Mouse (Mus musculus) stomach, postnatal 0 days (tissue): Measurements from ENCODE around the gene Wrap53. TPM values are rescaled to one million over a fixed set of nuclear protein-coding genes. Genes with fewer than 3 reads are reported as not detected.

Experiments used
- ATAC-seq: fragments of 200-750 bp; cut with Nextera tagmentation; 2 replicates; pipeline ENCODE4 v1.8.0; 2017; ENCODE audit not compliant: low FRiP score, low TSS enrichment
- DNase-seq: peaks from one replicate; pipeline ENCODE4 v3.0.0-alpha.2; 2016; ENCODE audit warnings: low spot score
- H3K27ac ChIP-seq: fragments of 300-500 bp; sonication (generic); replicated peaks from 2 replicates; pipeline ENCODE4 v1.5.1; 2014; ENCODE audit warnings: mild to moderate bottlenecking, control low read depth
- H3K27me3 ChIP-seq: fragments of 300-500 bp; sonication (generic); 2 replicates; pipeline ENCODE4 v1.6.1; 2014; ENCODE audit warnings: low read length; ENCODE audit not compliant: control insufficient read depth, insufficient read depth
- H3K36me3 ChIP-seq: fragments of 300-500 bp; sonication (generic); 2 replicates; pipeline ENCODE4 v1.6.1; 2014; ENCODE audit warnings: low read length, mixed read lengths; ENCODE audit not compliant: control insufficient read depth, insufficient read depth
- H3K4me1 ChIP-seq: fragments of 300-500 bp; sonication (generic); replicated peaks from 2 replicates; pipeline ENCODE4 v1.6.1; 2014; ENCODE audit warnings: antibody characterized with exemption; ENCODE audit not compliant: control insufficient read depth, insufficient read depth
- H3K4me2 ChIP-seq: fragments of 300-500 bp; sonication (generic); replicated peaks from 2 replicates; pipeline ENCODE4 v1.6.1; 2014; ENCODE audit warnings: low read depth, mild to moderate bottlenecking, control low read depth, moderate library complexity
- H3K4me3 ChIP-seq: fragments of 300-500 bp; sonication (generic); 2 replicates; pipeline ENCODE4 v1.5.1; 2014; ENCODE audit warnings: low read depth, low read length, control low read depth
- H3K9ac ChIP-seq: fragments of 300-500 bp; sonication (generic); 2 replicates; pipeline ENCODE4 v1.6.1; 2014; ENCODE audit warnings: mild to moderate bottlenecking, low read length, control low read depth, mixed read lengths
- H3K9me3 ChIP-seq: fragments of 300-500 bp; sonication (generic); 2 replicates; pipeline ENCODE4 v1.6.1; 2016; ENCODE audit warnings: low read length; ENCODE audit not compliant: control insufficient read depth
- CTCF ChIP-seq: IDR thresholded peaks from 2 replicates; pipeline ENCODE4 v1.5.1; 2016; ENCODE audit warnings: antibody characterized with exemption, low read depth, mild to moderate bottlenecking, moderate library complexity
- EP300 ChIP-seq: optimal IDR thresholded peaks from 2 replicates; pipeline ENCODE3; 2016; ENCODE audit warnings: antibody characterized with exemption
- WGBS: fragments of 180-500 bp; shearing (Covaris S2); extraction: QIAGEN DNeasy Blood & Tissue Kit; methylation state at CpG from one replicate; pipeline ENCODE4 v1.1.7; 2014; 5-methylcytosine and 5-hydroxymethylcytosine counted together
- polyA plus RNA-seq: library from polyadenylated mRNA; unstranded; fragments of >200 nt; fragmentation: Nextera tagmentation; extraction: Ambion mirVana; gene quantifications from 2 replicates; pipeline ENCODE4 v1.2.1, GENCODE M21; 2015

The Wrap53 gene
- polyA plus RNA-seq, 1 experiment from 2014 or later, result 9.0 TPM

DNA sequence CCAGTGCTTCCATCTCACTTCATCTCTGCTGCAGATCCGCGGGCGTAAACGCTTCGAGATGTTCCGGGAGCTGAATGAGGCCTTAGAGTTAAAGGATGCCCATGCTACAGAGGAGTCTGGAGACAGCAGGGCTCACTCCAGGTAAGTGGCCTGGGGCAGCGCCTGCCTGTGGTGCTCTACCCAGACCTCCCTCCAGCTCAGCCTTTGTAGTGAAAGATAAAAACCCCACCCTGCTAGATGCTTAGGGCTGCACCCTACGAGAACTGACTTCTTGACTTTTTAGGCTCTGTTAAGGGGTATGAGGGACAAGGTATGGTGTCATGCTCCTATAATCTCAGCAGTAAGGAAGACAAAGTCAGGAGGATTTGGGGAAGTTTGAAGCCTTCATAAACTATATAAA, 10.6 kb upstream of the Wrap53 start:
- Histone ChIP-seq H3K36me3 (peaks cover 21% of the 10 kb centered on the region), H3K27ac (no peak overlapping the region), H3K4me2 (no peak overlapping the region), H3K9me3 (no peaks in the 10 kb centered on the region), H3K4me1 (no peaks in the 10 kb centered on the region), H3K4me3 (no peak overlapping the region), H3K27me3 (no peaks in the 10 kb centered on the region), H3K9ac (no peak overlapping the region)
- 93% methylated on average over 8 of the region's 8 CpGs for WGBS
- ATAC-seq (no peak), DNase-seq (no peak)
- TF ChIP-seq EP300 (no peak), CTCF (no peak)

DNA sequence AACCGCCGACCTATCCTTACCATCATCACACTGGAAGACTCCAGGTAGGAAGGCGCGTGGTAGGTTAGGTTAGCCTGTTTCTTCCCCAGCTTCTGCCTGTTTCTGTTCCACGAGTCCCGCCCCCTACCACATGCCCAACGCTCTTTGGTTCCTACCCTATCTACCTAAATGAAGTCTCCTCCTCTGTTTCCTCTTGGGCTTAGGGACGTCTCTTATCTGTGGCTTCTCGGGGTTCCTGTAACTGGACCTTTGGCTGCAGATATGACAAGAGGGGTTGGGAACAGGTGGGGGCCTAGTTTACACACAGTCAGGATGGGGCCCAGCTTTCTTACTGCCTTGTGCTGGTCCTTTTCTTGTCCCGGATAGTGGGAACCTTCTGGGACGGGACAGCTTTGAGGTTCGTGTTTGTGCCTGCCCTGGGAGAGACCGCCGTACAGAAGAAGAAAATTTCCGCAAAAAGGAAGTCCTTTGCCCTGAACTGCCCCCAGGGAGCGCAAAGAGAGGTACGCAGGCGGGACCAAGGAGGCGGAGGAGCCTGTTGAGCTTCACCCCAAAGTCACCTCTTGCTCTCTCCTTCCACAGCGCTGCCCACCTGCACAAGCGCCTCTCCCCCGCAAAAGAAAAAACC, 9.3 kb upstream of the Wrap53 start:
- TF ChIP-seq EP300, result no peak
- no peak for TF ChIP-seq CTCF
- 87% methylated on average over 22 of the region's 22 CpGs for WGBS
- Histone ChIP-seq H3K9ac (no peak overlapping the region), H3K4me1 (no peaks in the 10 kb centered on the region), H3K9me3 (no peaks in the 10 kb centered on the region), H3K4me3 (no peak overlapping the region), H3K27ac (no peak overlapping the region), H3K4me2 (no peak overlapping the region), H3K36me3 (peaks cover 21% of the 10 kb centered on the region), H3K27me3 (no peaks in the 10 kb centered on the region)
- DNase-seq, result no peak
- ATAC-seq, result no peak

DNA sequence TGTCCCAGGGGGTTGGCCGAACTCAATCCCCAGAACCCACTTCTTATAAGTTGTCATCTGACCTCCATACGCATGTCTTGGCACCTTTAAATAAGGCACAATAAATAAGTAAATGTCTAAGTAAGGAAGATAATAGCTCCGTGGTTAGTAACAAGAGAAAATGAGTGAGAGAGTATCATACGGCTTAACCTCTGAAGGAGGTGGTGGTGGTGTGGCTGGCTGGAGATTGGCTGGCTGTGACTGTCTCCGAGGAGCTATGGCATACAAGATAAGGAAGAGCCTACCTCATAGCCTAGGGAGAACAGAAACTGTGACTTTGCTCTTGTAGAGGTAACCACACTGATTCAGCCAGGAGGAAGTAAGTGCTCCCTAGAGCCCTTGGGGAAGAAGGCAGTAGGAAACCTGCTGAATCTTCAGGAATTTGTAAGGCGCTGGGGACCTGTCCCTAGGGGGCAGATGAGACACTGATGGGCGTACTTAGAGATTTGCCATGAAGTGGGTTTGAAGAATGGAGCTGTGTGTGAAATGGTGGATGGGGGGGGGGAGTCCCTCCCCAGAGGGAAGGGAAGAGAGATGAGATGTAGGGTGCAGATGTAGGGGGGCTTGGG, 5.8 kb upstream of the Wrap53 start:
- Histone ChIP-seq H3K27ac (no peak overlapping the region), H3K27me3 (no peaks in the 10 kb centered on the region), H3K4me1 (no peaks in the 10 kb centered on the region), H3K4me2 (no peak overlapping the region), H3K9ac (no peak overlapping the region), H3K36me3 (peaks cover 21% of the 10 kb centered on the region), H3K4me3 (no peak overlapping the region), H3K9me3 (no peaks in the 10 kb centered on the region)
- ATAC-seq, result 0 out of 2 replicates have a peak, but pooled peaks have one; percentile 22
- TF ChIP-seq EP300, result no peak
- no peak for TF ChIP-seq CTCF
- 68% methylated on average over 7 of the region's 7 CpGs for WGBS
- DNase-seq, result no peak

DNA sequence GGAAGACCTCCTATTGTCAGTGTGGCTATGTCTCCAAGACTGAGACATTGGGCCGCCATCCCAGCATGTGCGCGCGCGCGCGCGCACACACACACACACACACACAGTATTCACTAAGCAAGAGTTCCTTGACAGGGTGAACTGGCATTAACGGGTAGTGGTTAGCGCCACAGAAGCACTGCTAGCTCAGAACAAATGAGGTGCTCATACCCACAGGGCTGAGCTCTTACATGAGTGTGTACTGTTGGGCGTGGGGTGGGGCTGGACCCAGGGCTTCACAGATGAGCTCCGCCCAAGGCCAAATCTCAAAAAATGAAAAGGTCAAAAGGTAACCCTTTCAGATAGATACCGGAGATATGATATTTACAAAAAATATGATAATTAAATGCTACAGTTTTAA, 4.9 kb upstream of the Wrap53 start:
- ATAC-seq (no peak), DNase-seq (no peak)
- Histone ChIP-seq H3K4me2 (no peak overlapping the region), H3K4me3 (no peak overlapping the region), H3K27ac (no peak overlapping the region), H3K9ac (no peak overlapping the region), H3K9me3 (no peaks in the 10 kb centered on the region), H3K4me1 (no peaks in the 10 kb centered on the region), H3K36me3 (peaks cover 21% of the 10 kb centered on the region), H3K27me3 (no peaks in the 10 kb centered on the region)
- 92% methylated on average over 13 of the region's 13 CpGs for WGBS
- no peak for TF ChIP-seq CTCF
- TF ChIP-seq EP300, result no peak

DNA sequence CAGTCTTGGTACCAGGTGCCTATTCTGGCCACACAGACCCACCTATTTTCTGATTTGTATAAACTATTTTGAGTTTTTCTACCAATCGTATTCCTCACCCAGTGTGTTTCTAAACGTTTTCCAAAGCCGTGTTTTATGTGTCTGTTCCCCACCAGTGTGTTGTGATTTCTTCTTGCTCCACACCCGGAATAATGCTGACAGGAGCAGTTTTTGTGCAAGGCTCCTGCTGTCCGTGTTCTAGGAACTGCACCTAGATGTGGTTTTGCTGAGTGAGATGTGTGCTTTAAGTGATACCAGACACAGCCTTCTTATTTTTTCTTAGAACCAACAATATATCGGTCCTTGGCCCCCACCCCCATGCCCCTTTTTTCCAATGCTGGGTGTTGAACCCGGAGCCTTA, 4.0 kb upstream of the Wrap53 start:
- no peak overlapping the region for H3K27ac ChIP-seq
- no peak overlapping the region for H3K4me2 ChIP-seq
- no peak overlapping the region for H3K4me3 ChIP-seq
- peaks cover 15% of the 10 kb centered on the region for H3K36me3 ChIP-seq
- H3K9me3 ChIP-seq, result no peaks in the 10 kb centered on the region
- ATAC-seq (no peak), DNase-seq (no peak)
- WGBS, result 81% methylated on average over 7 of the region's 7 CpGs
- H3K27me3 ChIP-seq, result no peaks in the 10 kb centered on the region
- H3K9ac ChIP-seq, result no peak overlapping the region
- no peak for TF ChIP-seq CTCF
- no peak for TF ChIP-seq EP300
- no peaks in the 10 kb centered on the region for H3K4me1 ChIP-seq

DNA sequence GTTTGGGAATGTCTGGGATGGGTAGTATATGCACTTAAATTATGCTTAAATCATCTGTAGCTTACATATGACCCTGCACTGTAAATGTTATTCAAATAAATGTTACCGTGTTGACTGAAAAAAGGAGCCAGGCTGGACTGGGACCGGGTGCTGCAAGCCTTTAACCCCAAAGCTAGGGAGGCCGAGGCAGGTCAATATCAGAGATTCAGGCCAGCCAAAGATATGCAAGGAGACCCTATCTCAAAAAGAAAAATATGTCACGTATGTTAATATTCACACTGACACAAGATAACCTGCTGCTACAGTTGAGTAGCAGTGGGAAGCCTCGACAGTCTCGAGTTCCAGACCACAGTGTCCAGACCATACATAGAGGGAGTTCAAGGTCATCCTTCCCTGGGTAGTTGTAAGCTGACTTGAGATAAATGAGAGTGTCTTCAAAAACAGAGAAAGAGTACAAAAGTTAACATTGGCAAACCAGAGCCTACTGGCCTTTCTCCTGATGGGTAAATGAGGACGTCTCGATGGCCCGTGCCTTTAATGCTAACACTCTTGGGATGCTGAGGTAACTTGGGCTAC, 2.3 kb upstream of the Wrap53 start:
- ATAC-seq, result no peak
- no peak overlapping the region for H3K27ac ChIP-seq
- no peaks in the 10 kb centered on the region for H3K27me3 ChIP-seq
- no peak for TF ChIP-seq CTCF
- TF ChIP-seq EP300, result no peak
- DNase-seq, result no peak
- H3K4me3 ChIP-seq, result peak overlapping the region; percentile 48
- peak overlapping the region; percentile 66 for H3K4me2 ChIP-seq
- no peaks in the 10 kb centered on the region for H3K9me3 ChIP-seq
- 62% methylated on average over 9 of the region's 9 CpGs for WGBS
- H3K4me1 ChIP-seq, result 0 out of 2 replicates have a peak, but pooled peaks cover 8% of the 10 kb centered on the region
- no peak overlapping the region for H3K9ac ChIP-seq
- H3K36me3 ChIP-seq, result 0 out of 2 replicates have a peak, but pooled peaks cover under 1% of the 10 kb centered on the region
